Mouse (Mus musculus): ENCODE data around the gene Abhd10. TPM values are rescaled to one million over a fixed set of nuclear protein-coding genes. Genes with fewer than 3 reads are reported as not detected.

The Abhd10 gene
- polyA plus RNA-seq, 1 experiment = 25.2 TPM

DNA sequence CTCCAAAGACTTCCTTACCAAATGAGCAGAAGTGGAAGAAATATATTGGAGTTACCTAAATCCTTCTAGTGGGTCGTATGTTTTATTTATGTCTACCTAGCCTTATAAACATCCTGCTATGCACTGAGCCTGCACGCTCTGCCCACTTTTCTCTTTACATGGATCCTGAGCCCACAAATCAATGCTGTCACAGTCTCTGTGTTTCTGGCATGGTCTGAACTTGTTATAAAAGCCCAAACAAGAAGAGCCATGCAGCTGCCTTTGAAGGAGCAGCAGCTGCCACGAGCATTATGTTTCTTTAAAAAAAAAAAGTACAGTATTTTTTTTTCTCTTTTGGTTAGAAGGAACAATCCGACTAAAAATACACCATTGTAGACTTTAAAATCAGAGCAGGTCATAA lies 24.7 kb upstream of the Abhd10 start:
- TF ChIP-seq POLR2A (IDR thresholded peaks at IDR 0.05; ENCODE audit: low read depth, low read length) = no peak
- TF ChIP-seq CTCF (IDR thresholded peaks at IDR 0.05; ENCODE audit: borderline replicate concordance, insufficient read depth, low read length) = no peak
- Histone ChIP-seq H3K27ac (ENCODE audit: insufficient read depth, low read length) (peak overlapping the region; percentile 76; the same call in 1 of the 2 replicates), H3K4me1 (ENCODE audit: control insufficient read depth, insufficient read depth, low read length) (peaks cover 5% of the 10 kb centered on the region), H3K4me3 (ENCODE audit: insufficient read depth, low read length) (no peak overlapping the region)

DNA sequence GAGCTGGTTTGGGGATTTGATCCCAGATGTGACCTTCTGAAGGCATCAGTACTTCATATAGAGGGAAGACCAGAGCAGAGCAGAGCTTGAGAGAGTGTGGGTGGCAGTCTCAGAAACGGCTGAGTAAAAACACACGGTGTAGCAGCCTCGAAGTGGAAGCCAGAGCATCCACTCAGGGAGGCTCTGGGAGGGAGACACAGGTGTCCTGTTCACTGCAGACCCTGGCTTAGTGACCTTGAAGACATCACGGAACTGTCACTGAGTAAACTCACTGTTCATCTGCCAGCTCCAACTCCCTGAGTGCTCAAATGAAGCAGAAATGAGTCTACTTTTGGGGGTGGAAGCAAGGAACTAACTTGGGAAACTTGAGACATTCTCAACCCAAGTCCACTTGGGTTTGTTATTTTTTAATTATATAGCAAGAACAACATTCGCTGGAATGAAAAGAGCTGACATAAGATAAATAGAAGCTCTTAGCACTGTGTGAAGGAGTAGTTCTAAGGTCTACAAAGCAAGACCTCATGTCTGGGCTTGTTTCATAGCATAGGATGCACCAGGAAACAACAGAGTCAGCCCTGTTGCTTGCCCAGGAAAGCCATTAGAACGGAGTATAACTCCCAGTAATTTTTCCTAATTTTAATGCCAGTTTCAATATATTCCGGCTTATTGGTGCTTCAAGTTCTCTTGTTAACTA lies 23.2 kb upstream of the Abhd10 start:
- Histone ChIP-seq H3K27ac (ENCODE audit: insufficient read depth, low read length) (peak overlapping the region; percentile 70), H3K4me1 (ENCODE audit: control insufficient read depth, insufficient read depth, low read length) (peaks cover 5% of the 10 kb centered on the region), H3K4me3 (ENCODE audit: insufficient read depth, low read length) (no peak overlapping the region)
- no peak for TF ChIP-seq POLR2A (IDR thresholded peaks at IDR 0.05; ENCODE audit: low read depth, low read length)
- no peak for TF ChIP-seq CTCF (IDR thresholded peaks at IDR 0.05; ENCODE audit: borderline replicate concordance, insufficient read depth, low read length)

DNA sequence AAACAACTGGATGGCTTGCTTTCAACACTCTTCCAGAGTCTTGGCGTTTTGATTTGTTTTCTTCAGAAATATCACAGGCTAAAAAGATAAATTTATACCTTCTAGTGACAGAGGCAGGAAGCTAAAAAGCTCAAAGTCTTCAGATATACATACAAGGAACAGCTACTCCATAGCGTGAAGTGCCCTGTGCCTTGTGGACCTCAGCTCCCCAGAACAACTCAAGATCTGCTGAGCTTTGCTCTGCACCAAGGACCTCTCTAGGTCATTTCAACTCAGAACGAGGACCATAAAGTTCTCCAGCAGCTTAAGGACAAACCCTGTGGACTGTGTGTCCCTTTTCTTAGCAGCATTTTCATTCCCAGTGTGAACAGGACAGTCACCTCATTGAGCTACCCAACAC lies 22.3 kb upstream of the Abhd10 start:
- peaks cover 5% of the 10 kb centered on the region for H3K4me1 ChIP-seq (ENCODE audit: control insufficient read depth, insufficient read depth, low read length)
- H3K27ac ChIP-seq (ENCODE audit: insufficient read depth, low read length) = peak overlapping the region; percentile 70
- no peak overlapping the region for H3K4me3 ChIP-seq (ENCODE audit: insufficient read depth, low read length)
- TF ChIP-seq POLR2A (IDR thresholded peaks at IDR 0.05; ENCODE audit: low read depth, low read length) = no peak
- no peak for TF ChIP-seq CTCF (IDR thresholded peaks at IDR 0.05; ENCODE audit: borderline replicate concordance, insufficient read depth, low read length)

DNA sequence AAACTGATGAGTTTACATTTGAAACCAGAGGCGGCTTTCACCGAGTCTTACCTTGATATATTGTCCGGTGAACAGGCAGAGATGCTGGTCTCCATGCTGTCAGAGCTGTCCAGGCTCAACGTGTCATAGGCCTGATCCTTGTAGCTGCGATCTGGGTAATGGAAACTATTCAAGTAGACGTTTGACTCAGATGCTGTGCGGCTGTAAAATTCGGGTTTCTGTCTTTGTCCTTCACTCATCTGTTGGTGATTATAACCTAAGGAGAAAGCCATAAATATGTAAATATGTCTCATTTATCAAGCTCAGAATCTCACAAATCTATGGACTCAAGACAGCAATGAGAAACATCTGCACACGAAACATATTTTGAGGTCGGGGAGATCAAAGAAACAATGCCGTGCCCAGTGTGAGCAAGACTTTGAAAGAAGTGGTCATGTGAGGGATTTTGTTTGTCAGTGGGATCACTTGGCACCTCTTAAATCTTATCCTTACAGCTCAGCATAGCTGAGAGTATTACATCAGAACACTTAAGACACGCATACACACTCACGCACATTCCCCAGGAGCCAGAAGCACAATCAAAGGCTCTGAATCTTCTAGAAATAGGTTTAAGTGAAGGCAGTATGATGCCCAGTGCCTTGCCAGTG lies 20.2 kb upstream of the Abhd10 start:
- Histone ChIP-seq H3K27ac (ENCODE audit: insufficient read depth, low read length) (peak overlapping the region; percentile 70), H3K4me1 (ENCODE audit: control insufficient read depth, insufficient read depth, low read length) (peaks cover 5% of the 10 kb centered on the region), H3K4me3 (ENCODE audit: insufficient read depth, low read length) (no peak overlapping the region)
- TF ChIP-seq POLR2A (IDR thresholded peaks at IDR 0.05; ENCODE audit: low read depth, low read length) (no peak), CTCF (IDR thresholded peaks at IDR 0.05; ENCODE audit: borderline replicate concordance, insufficient read depth, low read length) (no peak)

DNA sequence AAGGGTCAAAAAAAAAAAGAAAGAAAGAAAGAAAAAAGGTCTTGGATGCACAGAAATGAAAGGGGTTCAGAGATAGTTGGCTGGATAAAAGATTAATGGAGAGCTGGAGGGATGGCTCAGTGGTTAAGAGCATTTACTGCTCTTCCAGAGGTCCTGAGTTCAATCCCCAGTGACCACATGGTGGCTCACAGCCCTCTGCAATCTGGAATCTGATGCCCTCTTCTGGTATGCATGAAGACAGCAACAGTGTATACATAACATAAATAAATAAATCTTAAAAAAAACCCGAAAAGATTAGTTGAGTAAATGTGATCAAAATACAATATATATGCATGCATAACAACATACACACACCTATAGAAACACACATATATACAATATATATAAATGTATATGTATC lies 18.7 kb upstream of the Abhd10 start:
- Histone ChIP-seq H3K4me1 (ENCODE audit: control insufficient read depth, insufficient read depth, low read length) (peaks cover 5% of the 10 kb centered on the region), H3K4me3 (ENCODE audit: insufficient read depth, low read length) (no peak overlapping the region), H3K27ac (ENCODE audit: insufficient read depth, low read length) (no peak overlapping the region)
- TF ChIP-seq CTCF (IDR thresholded peaks at IDR 0.05; ENCODE audit: borderline replicate concordance, insufficient read depth, low read length) (no peak), POLR2A (IDR thresholded peaks at IDR 0.05; ENCODE audit: low read depth, low read length) (no peak)

DNA sequence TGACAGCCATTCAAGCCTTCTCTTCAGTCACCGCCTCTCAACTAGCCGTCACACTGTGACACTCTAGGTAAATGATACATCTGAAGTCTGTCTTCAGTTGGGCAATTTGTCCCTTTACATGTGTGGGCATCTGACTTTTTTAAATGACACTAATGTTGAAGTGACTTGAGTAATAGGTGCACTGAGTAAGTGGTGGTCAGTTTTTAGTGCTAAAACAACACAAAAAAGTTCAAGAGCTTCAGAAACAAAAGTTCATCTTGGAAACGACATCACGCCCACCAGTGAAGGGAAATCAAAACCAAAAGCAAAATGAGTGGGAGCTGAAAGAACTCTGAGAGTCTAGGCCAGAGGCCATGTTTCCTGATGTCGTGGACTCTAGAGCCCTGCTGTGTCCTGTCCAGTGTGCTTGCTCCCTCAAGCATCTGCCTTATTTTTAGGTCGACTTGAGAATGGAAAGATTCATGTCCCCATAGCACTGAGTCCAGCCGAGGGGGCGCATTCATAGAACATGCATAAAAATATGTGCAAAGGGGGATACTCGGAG lies 16.0 kb upstream of the Abhd10 start:
- no peak for TF ChIP-seq POLR2A (IDR thresholded peaks at IDR 0.05; ENCODE audit: low read depth, low read length)
- TF ChIP-seq CTCF (IDR thresholded peaks at IDR 0.05; ENCODE audit: borderline replicate concordance, insufficient read depth, low read length) = no peak
- Histone ChIP-seq H3K27ac (ENCODE audit: insufficient read depth, low read length) (no peak overlapping the region), H3K4me3 (ENCODE audit: insufficient read depth, low read length) (no peak overlapping the region), H3K4me1 (ENCODE audit: control insufficient read depth, insufficient read depth, low read length) (0 out of 2 replicates have a peak, but pooled peaks cover 2% of the 10 kb centered on the region)

DNA sequence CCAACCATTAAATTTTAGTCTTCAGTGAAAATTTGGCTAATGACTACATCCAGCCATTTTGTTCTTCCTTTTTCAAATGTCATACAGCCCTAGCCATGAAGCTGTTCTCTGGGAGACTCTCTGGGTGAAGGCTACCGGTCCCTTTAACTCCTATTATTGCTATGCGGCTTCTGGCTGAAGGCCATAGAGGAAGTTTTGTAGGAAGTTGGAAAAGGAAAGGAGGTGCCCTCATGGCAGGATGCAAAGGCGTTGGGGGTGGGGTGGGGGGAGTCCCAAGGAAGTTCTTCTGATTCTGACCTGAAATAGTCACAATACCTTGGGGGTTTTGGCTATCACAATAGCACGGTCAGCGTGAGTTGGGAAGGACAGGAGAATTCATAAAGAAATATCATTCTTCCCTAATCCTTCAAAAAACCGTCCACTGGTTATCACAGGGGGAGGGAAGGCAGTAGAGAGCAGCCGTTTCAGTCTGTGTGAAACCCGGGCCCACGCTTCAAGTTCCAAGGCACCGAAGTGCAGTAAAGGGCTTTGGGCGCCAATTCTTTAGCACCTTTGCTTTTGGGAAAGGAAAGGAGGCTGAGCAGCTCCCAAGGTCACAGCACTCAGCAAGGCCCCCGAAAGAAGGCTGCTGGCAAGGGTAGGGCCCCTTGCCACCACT lies 14.8 kb upstream of the Abhd10 start:
- H3K27ac ChIP-seq (ENCODE audit: insufficient read depth, low read length) = no peak overlapping the region
- TF ChIP-seq CTCF (IDR thresholded peaks at IDR 0.05; ENCODE audit: borderline replicate concordance, insufficient read depth, low read length) = no peak

DNA sequence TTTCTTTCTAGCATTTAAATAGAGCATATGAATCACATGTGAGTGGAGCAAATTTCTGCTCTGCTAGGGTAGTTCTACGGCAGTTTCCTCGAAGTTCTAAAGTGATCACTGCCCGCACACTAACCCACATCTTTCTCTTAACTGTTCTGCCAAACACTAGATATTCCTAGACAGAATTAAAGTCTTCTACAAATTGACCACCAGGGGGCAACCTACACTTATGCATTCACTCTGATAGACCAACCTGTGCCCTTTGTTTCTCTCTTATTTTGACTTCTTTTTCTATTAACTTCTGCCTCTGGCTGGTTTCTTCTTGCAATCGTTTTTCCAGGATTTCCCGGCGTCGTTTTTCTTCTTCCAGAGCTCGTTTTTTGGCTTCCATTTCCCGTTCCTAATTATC lies 14.1 kb upstream of the Abhd10 start:
- H3K27ac ChIP-seq (ENCODE audit: insufficient read depth, low read length) = no peak overlapping the region
- TF ChIP-seq POLR2A (IDR thresholded peaks at IDR 0.05; ENCODE audit: low read depth, low read length) (no peak), CTCF (IDR thresholded peaks at IDR 0.05; ENCODE audit: borderline replicate concordance, insufficient read depth, low read length) (no peak)
- no peaks in the 10 kb centered on the region for H3K4me1 ChIP-seq (ENCODE audit: control insufficient read depth, insufficient read depth, low read length)
- no peak overlapping the region for H3K4me3 ChIP-seq (ENCODE audit: insufficient read depth, low read length)

More for the DNA sequence above, 14.8 kb upstream of the Abhd10 start:
- H3K4me1 ChIP-seq (ENCODE audit: control insufficient read depth, insufficient read depth, low read length) = no peaks in the 10 kb centered on the region
- H3K4me3 ChIP-seq (ENCODE audit: insufficient read depth, low read length) = no peak overlapping the region

DNA sequence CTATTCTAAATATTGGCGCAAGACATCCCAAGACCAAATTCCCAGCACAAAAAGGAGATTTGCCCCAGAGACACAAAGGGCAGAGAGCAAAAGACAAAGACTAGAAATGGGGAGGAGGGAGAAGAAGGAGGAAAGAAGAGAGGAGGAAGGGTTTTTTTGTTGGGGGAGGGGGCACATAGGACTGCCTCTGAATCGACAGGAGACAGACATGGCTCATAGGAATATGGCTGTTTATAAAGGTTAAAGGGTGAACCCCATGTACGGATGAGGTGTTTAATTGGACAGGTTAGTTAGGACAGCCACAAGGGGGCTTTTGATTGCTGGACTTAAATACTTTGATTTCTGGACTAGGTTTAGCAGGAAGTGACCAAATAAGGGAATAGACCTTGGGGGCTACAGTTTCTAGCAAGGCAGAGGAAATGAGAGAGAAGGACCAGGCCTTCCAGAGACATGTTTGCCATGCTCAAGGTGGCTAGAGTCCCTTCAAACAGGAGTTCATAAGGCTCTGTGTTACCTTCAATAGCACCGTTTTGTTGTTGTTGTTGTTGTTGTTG lies 913 bp upstream of the Abhd10 start:
- no peak for TF ChIP-seq CTCF (IDR thresholded peaks at IDR 0.05; ENCODE audit: borderline replicate concordance, insufficient read depth, low read length)
- no peak for TF ChIP-seq POLR2A (IDR thresholded peaks at IDR 0.05; ENCODE audit: low read depth, low read length)
- peak overlapping the region; percentile 37 for H3K27ac ChIP-seq (ENCODE audit: insufficient read depth, low read length)
- H3K4me3 ChIP-seq (ENCODE audit: insufficient read depth, low read length) = peak overlapping the region; percentile 37; the same call in 1 of the 2 replicates
- H3K4me1 ChIP-seq (ENCODE audit: control insufficient read depth, insufficient read depth, low read length) = no peaks in the 10 kb centered on the region
